Mouse (Mus musculus): ENCODE measurements around the gene Bicc1. TPM values are rescaled to one million over a fixed set of nuclear protein-coding genes. Genes with fewer than 3 reads are reported as not detected.

Gene Bicc1
- polyA plus RNA-seq, 1 experiment from 2014 or later, result 19.2 TPM

DNA sequence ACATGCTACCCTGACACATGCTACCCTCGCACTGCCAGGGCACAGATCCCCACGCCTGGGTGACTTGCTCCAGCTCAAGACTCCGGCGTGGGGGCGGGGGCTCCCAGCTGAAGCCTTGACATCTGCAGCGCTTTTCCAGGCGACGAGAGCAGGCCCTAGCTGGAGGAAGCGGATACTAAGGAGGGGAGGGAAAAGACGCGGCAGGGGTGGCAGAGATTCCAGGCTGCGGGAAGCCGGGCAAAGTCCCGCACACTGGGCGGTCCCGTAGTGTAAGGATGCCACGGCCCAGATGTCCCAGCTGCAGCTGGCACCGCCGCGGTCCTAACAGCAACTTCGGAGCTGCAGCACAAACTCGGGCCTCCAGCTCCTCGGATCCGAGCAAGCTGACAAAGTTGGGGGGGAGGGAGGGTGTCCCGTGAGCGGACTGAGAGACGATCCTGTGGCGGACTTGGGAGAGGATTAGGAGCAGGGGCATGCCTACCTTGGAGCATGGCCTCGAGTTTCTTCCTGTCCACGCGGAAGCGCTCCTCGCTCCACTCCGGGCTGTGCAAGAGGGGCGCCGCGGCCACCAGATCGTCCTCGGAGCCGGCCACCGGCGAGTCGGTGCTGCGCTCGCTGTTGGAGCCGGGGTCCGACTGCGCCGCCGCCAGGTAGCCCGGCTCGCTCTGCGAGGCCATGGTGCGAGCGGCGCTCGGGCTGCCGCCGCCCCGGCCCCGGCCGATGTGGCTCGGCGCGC is 392 bp downstream of the Bicc1 start:
- Histone ChIP-seq H3K4me1 (0 out of 2 replicates have a peak, but pooled peaks cover 8% of the 10 kb centered on the region), H3K9ac (peak overlapping the region; percentile 92), H3K36me3 (no peaks in the 10 kb centered on the region), H3K9me3 (no peaks in the 10 kb centered on the region), H3K4me2 (peak overlapping the region; percentile 90), H3K27me3 (replicated peaks) (peaks cover 12% of the 10 kb centered on the region), H3K27ac (replicated peaks) (peak overlapping the region; percentile 80), H3K4me3 (peak overlapping the region; percentile 81)
- WGBS, result under 1% methylated on average over 56 of the region's 65 CpGs
- peak; percentile 37; the same call in 1 of the 2 replicates for ATAC-seq (ENCODE audit: extremely low read depth, insufficient number of reproducible peaks, low FRiP score, low TSS enrichment)

DNA sequence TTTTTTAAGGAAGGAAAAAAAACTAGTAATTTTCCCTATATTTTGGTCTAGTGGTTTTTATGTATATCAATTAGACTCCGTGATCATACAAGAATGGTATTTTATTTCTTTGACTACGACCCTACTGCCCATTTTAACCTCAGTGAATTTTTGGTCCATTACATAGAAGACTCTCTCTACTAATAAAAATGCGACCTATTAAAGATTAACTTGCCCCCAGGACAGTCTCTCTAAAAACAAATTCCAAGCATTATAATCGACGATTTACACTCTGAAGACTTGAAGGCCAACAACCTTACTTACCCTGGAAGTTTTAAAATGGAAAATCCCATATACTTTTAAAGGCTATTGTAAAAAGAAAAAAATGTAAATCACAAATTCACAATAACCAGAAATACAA is 2.9 kb downstream of the Bicc1 start:
- Histone ChIP-seq H3K4me3 (no peak overlapping the region), H3K4me1 (0 out of 2 replicates have a peak, but pooled peaks cover 8% of the 10 kb centered on the region), H3K4me2 (0 out of 2 replicates have a peak overlapping the region, but pooled peaks have one; percentile 90), H3K36me3 (no peaks in the 10 kb centered on the region), H3K27ac (replicated peaks) (no peak overlapping the region), H3K9ac (no peak overlapping the region), H3K9me3 (no peaks in the 10 kb centered on the region), H3K27me3 (replicated peaks) (peaks cover 12% of the 10 kb centered on the region)
- whole genome bisulfite sequencing, result 77% methylated on average over 5 of the region's 5 CpGs
- ATAC-seq (ENCODE audit: extremely low read depth, insufficient number of reproducible peaks, low FRiP score, low TSS enrichment), result no peak

DNA sequence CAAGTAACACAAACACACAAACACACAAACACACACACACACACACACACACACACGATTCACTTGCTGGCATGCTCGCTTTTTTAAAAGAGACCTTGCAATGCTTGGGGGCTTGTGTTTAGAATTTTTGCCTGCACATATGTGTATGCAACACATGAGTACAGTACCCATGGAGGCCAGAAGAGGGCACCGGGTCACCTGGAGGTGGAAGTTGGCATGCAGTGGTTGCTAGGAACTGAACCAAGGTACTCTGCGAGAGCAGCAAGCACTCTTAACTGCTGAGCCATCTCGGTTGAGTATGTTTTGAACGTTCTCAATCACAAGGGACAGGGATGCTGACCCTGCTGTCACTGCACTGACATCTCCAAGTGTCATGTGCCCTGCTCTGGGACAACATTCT is 5.9 kb downstream of the Bicc1 start:
- Histone ChIP-seq H3K27me3 (replicated peaks) (no peaks in the 10 kb centered on the region), H3K9ac (no peak overlapping the region), H3K4me3 (no peak overlapping the region), H3K36me3 (no peaks in the 10 kb centered on the region), H3K9me3 (no peaks in the 10 kb centered on the region), H3K4me1 (0 out of 2 replicates have a peak, but pooled peaks cover 8% of the 10 kb centered on the region), H3K4me2 (no peak overlapping the region), H3K27ac (replicated peaks) (no peak overlapping the region)
- no peak for ATAC-seq (ENCODE audit: extremely low read depth, insufficient number of reproducible peaks, low FRiP score, low TSS enrichment)
- WGBS, result 81% methylated on average over 6 of the region's 6 CpGs

DNA sequence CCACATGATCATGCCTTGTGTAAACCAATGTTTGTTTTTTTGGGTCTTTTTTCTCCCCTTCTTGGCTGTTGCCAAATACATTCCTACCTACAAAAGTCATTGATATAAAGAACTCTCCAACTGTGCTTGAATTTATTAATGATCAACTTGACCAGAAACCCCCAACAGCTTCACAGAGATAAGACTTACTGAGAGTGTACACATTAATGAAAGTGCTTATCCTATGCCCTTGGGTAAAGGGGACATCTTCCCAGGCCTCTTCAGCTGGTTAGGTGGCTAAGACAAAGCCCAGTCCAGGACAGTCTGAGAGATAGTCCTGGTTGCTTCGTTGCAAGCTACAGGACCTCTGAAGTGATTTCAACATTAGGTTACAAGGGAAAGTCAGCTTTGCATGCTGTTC is 6.4 kb downstream of the Bicc1 start:
- H3K27ac ChIP-seq (replicated peaks), result no peak overlapping the region
- H3K4me1 ChIP-seq, result 0 out of 2 replicates have a peak, but pooled peaks cover 4% of the 10 kb centered on the region
- ATAC-seq (ENCODE audit: extremely low read depth, insufficient number of reproducible peaks, low FRiP score, low TSS enrichment), result no peak
- no peak overlapping the region for H3K4me2 ChIP-seq
- H3K4me3 ChIP-seq, result no peak overlapping the region
- no peaks in the 10 kb centered on the region for H3K36me3 ChIP-seq
- H3K27me3 ChIP-seq (replicated peaks), result no peaks in the 10 kb centered on the region
- no peaks in the 10 kb centered on the region for H3K9me3 ChIP-seq
- 39% methylated on average over 1 of the region's 1 CpGs for WGBS
- H3K9ac ChIP-seq, result no peak overlapping the region

DNA sequence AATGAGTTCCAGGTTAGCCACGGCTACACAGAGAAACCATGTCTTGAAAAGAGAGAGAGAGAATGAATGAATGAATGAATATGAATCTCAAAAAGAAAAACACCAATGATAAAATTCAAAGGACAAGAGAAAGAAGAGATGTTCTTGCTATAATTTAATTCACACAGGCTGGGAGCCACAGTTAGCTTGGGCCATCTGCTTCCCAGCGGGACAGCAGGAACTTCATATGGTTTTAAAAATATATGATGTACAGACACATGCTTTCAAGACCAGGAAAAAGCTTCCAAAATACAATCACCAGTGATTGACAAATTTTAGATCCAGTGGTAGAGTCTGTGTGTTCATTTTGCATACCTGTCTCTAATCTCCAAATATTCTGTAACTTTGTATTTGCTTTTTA is 9.0 kb downstream of the Bicc1 start:
- Histone ChIP-seq H3K4me2 (no peak overlapping the region), H3K9me3 (no peaks in the 10 kb centered on the region), H3K4me1 (peaks cover 16% of the 10 kb centered on the region), H3K36me3 (no peaks in the 10 kb centered on the region), H3K4me3 (no peak overlapping the region), H3K27me3 (replicated peaks) (no peaks in the 10 kb centered on the region), H3K27ac (replicated peaks) (no peak overlapping the region), H3K9ac (no peak overlapping the region)
- WGBS, result 84% methylated on average over 2 of the region's 2 CpGs
- ATAC-seq (ENCODE audit: extremely low read depth, insufficient number of reproducible peaks, low FRiP score, low TSS enrichment), result no peak

DNA sequence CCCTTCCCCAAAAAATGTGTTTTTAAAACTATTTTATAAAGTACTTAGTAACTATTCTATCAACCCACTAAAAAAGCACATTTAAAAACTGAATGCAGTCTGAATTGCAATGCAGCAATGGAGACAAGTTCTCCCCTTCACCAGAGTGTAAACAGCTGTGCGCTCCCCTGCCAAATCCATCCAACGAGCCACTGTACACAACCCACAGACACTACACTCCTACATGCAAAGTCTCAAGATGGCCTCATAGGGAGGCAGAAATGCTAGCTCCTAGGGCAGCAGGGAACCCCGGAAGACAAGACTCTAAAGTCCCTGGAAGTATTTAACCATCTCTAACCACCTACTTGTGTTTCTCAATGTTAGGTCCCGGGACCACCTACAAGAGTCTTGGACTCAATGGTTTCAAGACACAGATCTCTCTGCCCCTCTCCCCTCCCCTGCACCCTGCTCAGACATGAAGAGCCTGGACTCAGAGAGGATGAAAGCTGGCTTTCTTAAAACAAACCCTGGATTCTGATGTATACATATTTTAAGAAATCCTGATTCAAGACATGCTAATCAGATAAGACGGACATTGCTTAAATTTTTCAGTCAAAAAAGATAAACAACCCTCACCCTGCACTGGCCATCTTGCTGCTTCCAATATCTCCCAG is 10.4 kb downstream of the Bicc1 start:
- ATAC-seq (ENCODE audit: extremely low read depth, insufficient number of reproducible peaks, low FRiP score, low TSS enrichment), result no peak
- Histone ChIP-seq H3K4me3 (no peak overlapping the region), H3K9me3 (no peaks in the 10 kb centered on the region), H3K27me3 (replicated peaks) (no peaks in the 10 kb centered on the region), H3K4me1 (peaks cover 23% of the 10 kb centered on the region), H3K27ac (replicated peaks) (no peak overlapping the region), H3K9ac (no peak overlapping the region), H3K36me3 (no peaks in the 10 kb centered on the region), H3K4me2 (no peak overlapping the region)
- 70% methylated on average over 5 of the region's 5 CpGs for WGBS

DNA sequence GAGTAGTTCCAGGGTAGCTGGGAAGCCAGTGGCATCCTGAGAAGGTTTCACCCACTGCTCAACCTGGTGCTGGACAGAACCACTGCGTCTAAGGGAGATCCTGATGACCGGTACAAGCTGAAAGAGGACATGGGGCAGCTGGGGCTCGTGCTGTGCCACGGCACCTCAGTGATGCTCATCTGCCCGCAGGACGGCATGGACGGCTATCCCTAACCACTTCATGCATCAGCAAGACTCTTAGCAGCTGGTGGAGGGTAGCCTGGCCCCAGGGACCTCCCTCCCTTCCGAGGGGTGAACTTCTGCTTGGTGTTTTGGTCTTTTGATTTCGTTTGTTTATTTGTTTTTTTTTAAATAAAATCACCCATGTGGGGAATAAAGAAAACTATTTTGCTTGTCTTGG is 11.3 kb downstream of the Bicc1 start:
- H3K4me3 ChIP-seq, result no peak overlapping the region
- no peak overlapping the region for H3K4me2 ChIP-seq
- no peak overlapping the region for H3K9ac ChIP-seq
- ATAC-seq (ENCODE audit: extremely low read depth, insufficient number of reproducible peaks, low FRiP score, low TSS enrichment), result no peak
- 0 out of 2 replicates have a peak, but pooled peaks cover 5% of the 10 kb centered on the region for H3K36me3 ChIP-seq
- peaks cover 28% of the 10 kb centered on the region for H3K4me1 ChIP-seq
- no peak overlapping the region for H3K27ac ChIP-seq (replicated peaks)
- 78% methylated on average over 9 of the region's 9 CpGs for WGBS
- H3K9me3 ChIP-seq, result peaks cover 5% of the 10 kb centered on the region
- H3K27me3 ChIP-seq (replicated peaks), result no peaks in the 10 kb centered on the region

DNA sequence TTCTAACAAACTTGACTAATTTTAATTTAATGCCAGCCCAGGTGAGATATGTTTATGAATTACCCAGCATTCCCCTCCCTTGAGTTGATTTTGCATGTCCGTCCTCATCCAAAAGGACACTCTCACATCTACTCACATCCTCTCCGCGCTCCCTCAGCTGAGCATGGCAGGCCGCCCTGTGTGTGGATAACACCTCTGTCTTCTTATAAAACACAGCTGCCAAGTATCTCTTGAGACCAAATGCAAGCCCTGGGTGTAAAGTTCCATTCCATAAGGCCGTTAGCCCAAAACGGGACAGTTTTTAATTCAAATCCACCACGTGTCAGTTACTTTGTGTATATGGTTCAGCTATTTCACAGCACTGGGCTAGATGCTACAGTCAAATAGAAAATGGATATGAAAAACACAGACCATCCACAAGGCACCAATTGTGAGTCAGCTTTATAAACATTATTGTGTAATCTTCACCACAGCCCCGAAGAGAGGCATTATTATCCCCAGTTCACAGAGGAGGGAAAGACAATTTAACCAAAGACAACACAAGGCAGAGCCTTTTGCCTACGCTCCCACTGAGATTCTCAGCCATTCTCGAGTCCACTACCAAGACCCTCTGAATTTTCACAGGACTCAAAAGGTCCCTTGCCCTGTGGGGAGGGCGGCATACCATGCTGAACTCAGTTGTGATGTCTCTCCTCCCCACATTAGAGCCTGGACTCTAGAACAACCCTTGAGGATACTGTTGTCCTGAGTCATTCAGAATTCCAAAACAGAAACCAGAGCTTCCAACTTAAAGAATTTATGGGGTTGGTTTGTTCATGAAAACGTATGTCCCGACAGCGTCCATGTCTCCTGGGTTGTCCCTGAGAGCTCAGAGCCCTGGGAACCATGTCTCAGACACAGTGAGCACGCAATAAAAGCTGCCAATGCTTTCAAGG is 12.6 kb downstream of the Bicc1 start:
- no peak for ATAC-seq (ENCODE audit: extremely low read depth, insufficient number of reproducible peaks, low FRiP score, low TSS enrichment)
- Histone ChIP-seq H3K4me2 (no peak overlapping the region), H3K27ac (replicated peaks) (no peak overlapping the region), H3K4me3 (no peak overlapping the region), H3K4me1 (peaks cover 28% of the 10 kb centered on the region), H3K9me3 (peaks cover 13% of the 10 kb centered on the region), H3K36me3 (peaks cover 12% of the 10 kb centered on the region; the same call in 1 of the 2 replicates), H3K27me3 (replicated peaks) (no peaks in the 10 kb centered on the region), H3K9ac (no peak overlapping the region)
- 73% methylated on average over 15 of the region's 15 CpGs for WGBS

DNA sequence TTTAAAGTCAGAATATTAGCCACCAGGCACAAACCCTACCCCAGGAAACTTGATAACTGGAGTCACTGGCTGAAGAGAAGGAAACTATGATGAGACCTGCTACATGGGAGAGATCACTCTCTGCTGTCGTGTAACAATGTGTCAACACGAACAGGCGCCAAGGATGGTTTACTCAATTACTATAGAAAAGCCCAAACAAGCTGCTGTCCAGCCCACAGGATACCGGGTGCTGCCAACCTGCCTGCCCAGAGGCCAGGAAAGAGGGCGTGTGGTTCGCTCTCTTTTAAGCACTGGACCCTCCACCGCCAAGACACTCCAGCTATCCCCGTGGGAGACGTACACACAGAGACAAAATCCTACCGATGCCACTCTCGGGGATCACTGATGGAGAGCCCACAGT is 13.7 kb downstream of the Bicc1 start:
- H3K9ac ChIP-seq, result no peak overlapping the region
- H3K27ac ChIP-seq (replicated peaks), result no peak overlapping the region
- H3K4me1 ChIP-seq, result peaks cover 28% of the 10 kb centered on the region
- H3K36me3 ChIP-seq, result peaks cover 12% of the 10 kb centered on the region; the same call in 1 of the 2 replicates
- peaks cover 13% of the 10 kb centered on the region for H3K9me3 ChIP-seq
- H3K4me3 ChIP-seq, result no peak overlapping the region
- peak overlapping the region; percentile 22 for H3K4me2 ChIP-seq
- no peak for ATAC-seq (ENCODE audit: extremely low read depth, insufficient number of reproducible peaks, low FRiP score, low TSS enrichment)
- WGBS, result 55% methylated on average over 11 of the region's 11 CpGs
- no peaks in the 10 kb centered on the region for H3K27me3 ChIP-seq (replicated peaks)

DNA sequence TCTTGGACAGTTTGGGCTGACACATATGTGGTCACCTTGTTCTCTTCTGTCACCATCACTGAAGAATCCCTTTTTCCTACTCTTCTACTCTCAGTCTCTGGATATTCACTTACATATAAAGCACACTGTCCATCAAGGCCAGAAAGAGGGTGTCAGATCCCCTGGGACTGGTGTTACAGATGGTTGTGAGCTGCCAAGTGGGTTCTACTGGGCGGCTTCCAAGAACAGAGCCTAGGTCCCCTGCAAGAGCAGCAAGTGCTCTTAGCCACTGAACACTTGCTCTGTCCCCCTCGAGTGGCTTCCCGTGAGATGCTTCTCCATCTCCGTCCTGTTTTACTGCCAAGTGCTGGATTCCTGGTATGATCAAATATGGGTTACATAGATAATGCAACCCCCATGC is 15.3 kb downstream of the Bicc1 start:
- ATAC-seq (ENCODE audit: extremely low read depth, insufficient number of reproducible peaks, low FRiP score, low TSS enrichment), result no peak
- peaks cover 12% of the 10 kb centered on the region; the same call in 1 of the 2 replicates for H3K36me3 ChIP-seq
- no peak overlapping the region for H3K9ac ChIP-seq
- no peak overlapping the region for H3K4me3 ChIP-seq
- no peak overlapping the region for H3K27ac ChIP-seq (replicated peaks)
- no peak overlapping the region for H3K4me2 ChIP-seq
- peaks cover 25% of the 10 kb centered on the region for H3K4me1 ChIP-seq
- WGBS, result 76% methylated on average over 4 of the region's 4 CpGs
- H3K27me3 ChIP-seq (replicated peaks), result no peaks in the 10 kb centered on the region
- H3K9me3 ChIP-seq, result peaks cover 13% of the 10 kb centered on the region

DNA sequence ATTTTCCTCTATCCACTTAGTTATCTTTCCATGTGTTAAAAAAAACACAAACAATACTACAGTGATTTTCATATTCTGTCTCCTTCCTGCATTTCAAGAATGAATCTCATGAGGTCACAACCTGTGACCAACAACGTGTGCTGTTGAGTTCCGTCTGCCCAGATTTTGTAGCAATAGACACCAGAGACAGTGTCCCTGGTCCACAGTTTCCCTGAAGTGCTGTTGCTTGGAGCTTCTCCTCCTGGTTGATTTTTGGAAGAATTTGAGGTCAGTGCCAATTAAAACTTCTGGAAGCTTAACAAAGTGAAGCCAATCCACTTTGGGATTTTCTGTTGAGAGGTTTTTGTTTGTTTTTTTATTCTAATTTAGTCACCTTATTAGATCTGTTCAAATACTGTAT is 16.9 kb downstream of the Bicc1 start:
- H3K4me2 ChIP-seq, result no peak overlapping the region
- H3K9ac ChIP-seq, result no peak overlapping the region
- H3K4me1 ChIP-seq, result peaks cover 25% of the 10 kb centered on the region
- H3K9me3 ChIP-seq, result peaks cover 13% of the 10 kb centered on the region
- no peak overlapping the region for H3K4me3 ChIP-seq
- H3K36me3 ChIP-seq, result peaks cover 12% of the 10 kb centered on the region; the same call in 1 of the 2 replicates
- no peak overlapping the region for H3K27ac ChIP-seq (replicated peaks)
- no peaks in the 10 kb centered on the region for H3K27me3 ChIP-seq (replicated peaks)
- ATAC-seq (ENCODE audit: extremely low read depth, insufficient number of reproducible peaks, low FRiP score, low TSS enrichment), result no peak
- 84% methylated on average over 2 of the region's 2 CpGs for whole genome bisulfite sequencing

Measured in heart, embryonic 13.5 days (tissue).